Mouse (Mus musculus) spleen, embryonic (tissue): ENCODE measurements at regions not wholly inside any gene's neighbourhood (a gene's known extent, or its start where the extent isn't known, plus 50 kb on each side); places are given as distances from the start of the nearest gene placed in this dataset.

Experiments
- CTCF ChIA-PET: fragments of 350-600 bp; sonication (Branson Sonifier 250); formaldehyde crosslinking; loops from one replicate; lab custom pipeline; 2022; lab: Charles Lee

- CTCF ChIA-PET: no interaction called here
Measured at GRCm38 (mm10) chr3:102386091-102386490, 83.6 kb upstream of the Ngf start.

GRCm38 (mm10) chr3:102384596-102384995, 85.1 kb upstream of the Ngf start:
- CTCF ChIA-PET: no interaction called here

GRCm38 (mm10) chr3:102383671-102384070, 86.0 kb upstream of the Ngf start:
- CTCF ChIA-PET: no interaction called here

GRCm38 (mm10) chr3:102381683-102382082, 88.0 kb upstream of the Ngf start:
- CTCF ChIA-PET: no interaction called here

GRCm38 (mm10) chr3:102374381-102375060, 95.2 kb upstream of the Ngf start:
- CTCF ChIA-PET: no interaction called here

- CTCF ChIA-PET: no interaction called here
Measured at GRCm38 (mm10) chr3:102372205-102372899, 97.4 kb upstream of the Ngf start.

- CTCF ChIA-PET: no interaction called here
Measured at GRCm38 (mm10) chr3:102366188-102366587, 103.5 kb upstream of the Ngf start.

GRCm38 (mm10) chr3:102364326-102364935, 105.3 kb upstream of the Ngf start:
- CTCF ChIA-PET: no interaction called here

- CTCF ChIA-PET: no interaction called here
Measured at GRCm38 (mm10) chr3:102360732-102361280, 108.9 kb upstream of the Ngf start.

- CTCF ChIA-PET: no interaction called here
Measured at GRCm38 (mm10) chr3:102358801-102359200, 110.9 kb upstream of the Ngf start.

GRCm38 (mm10) chr3:102357062-102357610, 112.6 kb upstream of the Ngf start:
- CTCF ChIA-PET: no interaction called here

GRCm38 (mm10) chr3:102355352-102355751, 114.4 kb upstream of the Ngf start:
- CTCF ChIA-PET: no interaction called here

GRCm38 (mm10) chr3:102354771-102355170, 114.9 kb upstream of the Ngf start:
- CTCF ChIA-PET: no interaction called here

GRCm38 (mm10) chr3:102353277-102353900, 116.3 kb upstream of the Ngf start:
- CTCF ChIA-PET: no interaction called here

GRCm38 (mm10) chr3:102346077-102346476, 123.6 kb upstream of the Ngf start:
- CTCF ChIA-PET: interaction anchor here (0.6 kb wide), 1 partner anchor 8 kb away, joined by 10 read pairs; no protein-coding TSS in a partner anchor

- CTCF ChIA-PET: no interaction called here
Measured at GRCm38 (mm10) chr3:102345291-102345690, 124.4 kb upstream of the Ngf start.

- CTCF ChIA-PET: no interaction called here
Measured at GRCm38 (mm10) chr3:102340731-102341130, 129.0 kb upstream of the Ngf start.

GRCm38 (mm10) chr3:102337881-102338280, 131.8 kb upstream of the Ngf start:
- CTCF ChIA-PET: interaction anchor here (0.8 kb wide), 1 partner anchor 8 kb away, joined by 10 read pairs; no protein-coding TSS in a partner anchor

- CTCF ChIA-PET: no interaction called here
Measured at GRCm38 (mm10) chr3:102336184-102336583, 131.7 kb upstream of the Vangl1 start.

- CTCF ChIA-PET: no interaction called here
Measured at GRCm38 (mm10) chr3:102335146-102335545, 130.7 kb upstream of the Vangl1 start.

- CTCF ChIA-PET: no interaction called here
Measured at GRCm38 (mm10) chr3:102332221-102332620, 127.7 kb upstream of the Vangl1 start.

- CTCF ChIA-PET: no interaction called here
Measured at GRCm38 (mm10) chr3:102319331-102319730, 114.8 kb upstream of the Vangl1 start.
